In genomic region chr4:155058325-155058724, GRCm38 (mm10) we compare ENCODE assay signal across 23 mouse cellular contexts. TPM values are rescaled to one million over a fixed set of nuclear protein-coding genes. Genes with fewer than 3 reads are reported as not detected.
DNase-seq lines count a peak whose midpoint lies in the region; ATAC-seq lines count a peak whose summit lies in the region.
"Had no signal": no experiment of that assay in that cellular context is flagged by ENCODE, and none has a peak within 500 bp of the region (broad histone marks: within the 10 kb centered on the region; RNA-seq: fewer than 3 reads in every experiment).

No protein-coding gene starts in this region.

- peaks cover 49% of the 10 kb centered on the region for H3K4me1 ChIP-seq in hindbrain, embryonic 10.5 days (replicated peaks)
- H3K4me1 ChIP-seq in hindbrain, embryonic 11.5 days (replicated peaks; ENCODE audit: control insufficient read depth, insufficient read depth, low read length): 0 out of 2 replicates have a peak, but pooled peaks cover 3% of the 10 kb centered on the region
- H3K4me1 ChIP-seq in limb, embryonic 10.5 days: peaks cover 11% of the 10 kb centered on the region; the same call in 1 of the 2 replicates

- 0 out of 2 replicates have a peak overlapping the region, but pooled peaks have one; percentile 50 for H3K27ac ChIP-seq in hindbrain, embryonic 10.5 days
- H3K27ac ChIP-seq in hindbrain, embryonic 11.5 days (ENCODE audit: low read depth, low read length): no peak overlapping the region
- 0 out of 2 replicates have a peak overlapping the region, but pooled peaks have one; percentile 15 for H3K27ac ChIP-seq in limb, embryonic 10.5 days
- H3K27ac ChIP-seq: forebrain, embryonic 13.5 days; gastrocnemius, adult 2 months; macrophage; neural tube, embryonic 15.5 days had no signal

- no peak for DNase-seq in hindbrain, embryonic 10.5 days (ENCODE audit: low spot score)
- no peak for DNase-seq in hindbrain, embryonic 11.5 days (ENCODE audit: low spot score)
- DNase-seq in urinary bladder, adult 2 months (ENCODE audit: low spot score): peak; percentile 53
- DNase-seq in urinary bladder, postnatal 10 days (ENCODE audit: low spot score): no peak
- DNase-seq in limb, embryonic 10.5 days (ENCODE audit: low spot score): no peak
- peak; percentile 41 for DNase-seq in urinary bladder, postnatal 25 days (ENCODE audit: low spot score)
- no peak for DNase-seq in kidney, postnatal 4 days
- DNase-seq in layer of hippocampus, postnatal 10 days (ENCODE audit: low spot score in 2 of 2): no peak
- DNase-seq: adrenal gland, postnatal 36 days; cerebellum, adult 9-10 months; gastrocnemius, adult 2 months; heart, postnatal 4 days; kidney, adult 18-20 months; liver, postnatal 0 days; right cerebral cortex, adult 18-20 months; thymus, postnatal 4 days had no signal

- no peaks in the 10 kb centered on the region for H3K9me3 ChIP-seq in hindbrain, embryonic 10.5 days
- H3K9me3 ChIP-seq in hindbrain, embryonic 11.5 days (ENCODE audit: control insufficient read depth, low read length): no peaks in the 10 kb centered on the region
- H3K9me3 ChIP-seq in limb, embryonic 10.5 days (replicated peaks): no peaks in the 10 kb centered on the region
- H3K9me3 ChIP-seq: forebrain, embryonic 13.5 days; midbrain, embryonic 10.5 days; neural tube, embryonic 15.5 days had no signal

- no peak overlapping the region for H3K4me3 ChIP-seq in hindbrain, embryonic 10.5 days
- no peak overlapping the region for H3K4me3 ChIP-seq in hindbrain, embryonic 11.5 days (ENCODE audit: low read depth, low read length)
- H3K4me3 ChIP-seq in limb, embryonic 10.5 days: no peak overlapping the region
- H3K4me3 ChIP-seq: erythroblast, embryonic 14.5 days; forebrain, embryonic 13.5 days; gastrocnemius, adult 2 months; midbrain, embryonic 10.5 days; neural tube, embryonic 15.5 days had no signal

- H3K36me3 ChIP-seq in hindbrain, embryonic 10.5 days: no peaks in the 10 kb centered on the region
- H3K36me3 ChIP-seq in hindbrain, embryonic 11.5 days (ENCODE audit: control insufficient read depth, insufficient read depth, low read length): no peaks in the 10 kb centered on the region
- H3K36me3 ChIP-seq in limb, embryonic 10.5 days: no peaks in the 10 kb centered on the region
- H3K36me3 ChIP-seq: midbrain, embryonic 10.5 days; neural tube, embryonic 15.5 days had no signal

- no peak overlapping the region for H3K9ac ChIP-seq in hindbrain, embryonic 11.5 days (ENCODE audit: low read depth, low read length)
- H3K9ac ChIP-seq: forebrain, embryonic 13.5 days; liver, postnatal 0 days; neural tube, embryonic 15.5 days had no signal

- no peak for ATAC-seq in hindbrain, embryonic 11.5 days (ENCODE audit: low FRiP score)
- ATAC-seq: forebrain, embryonic 13.5 days; liver, postnatal 0 days; Patski had no signal

- H3K4me2 ChIP-seq in hindbrain, embryonic 11.5 days (replicated peaks; ENCODE audit: low read depth, low read length): no peak overlapping the region
- H3K4me2 ChIP-seq: forebrain, embryonic 13.5 days; liver, embryonic 11.5 days; neural tube, embryonic 15.5 days had no signal

- WGBS in hindbrain, embryonic 10.5 days: 46% methylated on average over 10 of the region's 10 CpGs
- 44% methylated on average over 10 of the region's 10 CpGs for WGBS in hindbrain, embryonic 11.5 days
- WGBS in limb, embryonic 10.5 days: 40% methylated on average over 10 of the region's 10 CpGs

- peaks cover 18% of the 10 kb centered on the region for H3K27me3 ChIP-seq in hindbrain, embryonic 10.5 days (ENCODE audit: insufficient read depth, poor library complexity, severe bottlenecking)
- no peaks in the 10 kb centered on the region for H3K27me3 ChIP-seq in hindbrain, embryonic 11.5 days (ENCODE audit: control insufficient read depth, insufficient read depth, low read length)
- peaks cover 32% of the 10 kb centered on the region; the same call in 1 of the 2 replicates for H3K27me3 ChIP-seq in limb, embryonic 10.5 days (ENCODE audit: low read depth, poor library complexity, severe bottlenecking)
- H3K27me3 ChIP-seq: forebrain, embryonic 13.5 days; neural tube, embryonic 15.5 days; Patski had no signal

RNA-seq across cellular contexts. Expression of gene Plch2, which starts 1.7 kb away (rescaled TPM):
- 2.1 and 2.6 TPM in 2 replicates for polyA plus RNA-seq in hindbrain, embryonic 10.5 days (2016; fragmentation: Nextera tagmentation; extraction: Ambion mirVana)
- polyA plus RNA-seq in hindbrain, embryonic 11.5 days (2014; fragmentation: Nextera tagmentation; extraction: Ambion mirVana): 1.5 and 2.1 TPM in 2 replicates
- polyA plus RNA-seq in urinary bladder, adult 2 months (2012; rRNA removed): 83.1 and 93.6 TPM in 2 replicates
- 1.5 and 1.8 TPM in 2 replicates for polyA plus RNA-seq in limb, embryonic 10.5 days (2016; fragmentation: Nextera tagmentation; extraction: Ambion mirVana)
- 10 to 100 TPM; 61.7 to 64.3 TPM for total RNA-seq in layer of hippocampus, postnatal 10 days (2021)
- total RNA-seq: heart, postnatal 4 days had no signal
- polyA plus RNA-seq: erythroblast, embryonic 14.5 days; liver, postnatal 0 days; macrophage had no signal

RNA-seq across cellular contexts. Expression of gene Pex10, which starts 8.5 kb away (rescaled TPM):
- polyA plus RNA-seq in hindbrain, embryonic 10.5 days (2016; fragmentation: Nextera tagmentation; extraction: Ambion mirVana): 19.9 and 21.4 TPM in 2 replicates
- polyA plus RNA-seq in hindbrain, embryonic 11.5 days (2014; fragmentation: Nextera tagmentation; extraction: Ambion mirVana): 5.6 and 7.8 TPM in 2 replicates
- polyA plus RNA-seq in urinary bladder, adult 2 months (2012; rRNA removed): 11.8 and 13.4 TPM in 2 replicates
- polyA plus RNA-seq in limb, embryonic 10.5 days (2016; fragmentation: Nextera tagmentation; extraction: Ambion mirVana): 23.8 and 26.0 TPM in 2 replicates
- 10 to 100 TPM; 20.3 to 23.0 TPM for total RNA-seq in layer of hippocampus, postnatal 10 days (2021)

RNA-seq across cellular contexts. Expression of gene Rer1, which starts 27.9 kb away (rescaled TPM):
- 138 and 144 TPM in 2 replicates for polyA plus RNA-seq in hindbrain, embryonic 10.5 days (2016; fragmentation: Nextera tagmentation; extraction: Ambion mirVana)
- polyA plus RNA-seq in hindbrain, embryonic 11.5 days (2014; fragmentation: Nextera tagmentation; extraction: Ambion mirVana): 156 and 166 TPM in 2 replicates
- polyA plus RNA-seq in urinary bladder, adult 2 months (2012; rRNA removed): 130 and 159 TPM in 2 replicates
- 133 and 142 TPM in 2 replicates for polyA plus RNA-seq in limb, embryonic 10.5 days (2016; fragmentation: Nextera tagmentation; extraction: Ambion mirVana)
- 10 to 100 TPM; 67.0 to 69.1 TPM for total RNA-seq in layer of hippocampus, postnatal 10 days (2021)

RNA-seq across cellular contexts. Expression of gene Morn1, which starts 28.1 kb away (rescaled TPM):
- polyA plus RNA-seq in hindbrain, embryonic 10.5 days (2016; fragmentation: Nextera tagmentation; extraction: Ambion mirVana): 4.4 and 6.0 TPM in 2 replicates
- polyA plus RNA-seq in hindbrain, embryonic 11.5 days (2014; fragmentation: Nextera tagmentation; extraction: Ambion mirVana): 3.3 and 4.2 TPM in 2 replicates
- polyA plus RNA-seq in urinary bladder, adult 2 months (2012; rRNA removed): 6.7 and 7.0 TPM in 2 replicates
- 3.5 and 6.5 TPM in 2 replicates for polyA plus RNA-seq in limb, embryonic 10.5 days (2016; fragmentation: Nextera tagmentation; extraction: Ambion mirVana)
- 10 to 100 TPM; 17.8 to 20.6 TPM for total RNA-seq in layer of hippocampus, postnatal 10 days (2021)

Comparison
In these comparisons a context has a peak if more than half of its experiments do, and no peak if none do; other contexts are left out.
1. DNase-seq: peak in urinary bladder, adult 2 months (single experiment) and urinary bladder, postnatal 25 days (single experiment); none in hindbrain, embryonic 10.5 days (single experiment), hindbrain, embryonic 11.5 days (single experiment), urinary bladder, postnatal 10 days (single experiment), limb, embryonic 10.5 days (single experiment), kidney, postnatal 4 days (0 of 2) and layer of hippocampus, postnatal 10 days (0 of 2).
2. RNA of gene Plch2, which starts 1.7 kb away (polyA plus RNA-seq): 83.1 to 93.6 TPM in urinary bladder, adult 2 months; 2.1 to 2.6 TPM in hindbrain, embryonic 10.5 days, 1.5 to 2.1 TPM in hindbrain, embryonic 11.5 days and 1.5 to 1.8 TPM in limb, embryonic 10.5 days; every median in the first group is over 10 times any median in the second.